Mouse (Mus musculus): ENCODE data around the gene Glce.

- no peak for TF ChIP-seq POLR2A (IDR thresholded peaks at IDR 0.05; ENCODE audit: extremely low read depth, insufficient read depth, low read length)
- no peak for TF ChIP-seq CTCF (IDR thresholded peaks at IDR 0.05; ENCODE audit: low read depth, low read length)
These were observed 100.8 kb downstream of the Glce start for GRCm38 (mm10) chr9:62021583-62022120.
